Mouse (Mus musculus): Measurements from ENCODE around the gene Gm1043. TPM values are rescaled to one million over a fixed set of nuclear protein-coding genes. Genes with fewer than 3 reads are reported as not detected.
A peak's percentile ranks its signal among the peaks of the same experiment; 100 is the strongest.

The Gm1043 gene
- polyA plus RNA-seq, 1 experiment: 5.2 TPM

DNA sequence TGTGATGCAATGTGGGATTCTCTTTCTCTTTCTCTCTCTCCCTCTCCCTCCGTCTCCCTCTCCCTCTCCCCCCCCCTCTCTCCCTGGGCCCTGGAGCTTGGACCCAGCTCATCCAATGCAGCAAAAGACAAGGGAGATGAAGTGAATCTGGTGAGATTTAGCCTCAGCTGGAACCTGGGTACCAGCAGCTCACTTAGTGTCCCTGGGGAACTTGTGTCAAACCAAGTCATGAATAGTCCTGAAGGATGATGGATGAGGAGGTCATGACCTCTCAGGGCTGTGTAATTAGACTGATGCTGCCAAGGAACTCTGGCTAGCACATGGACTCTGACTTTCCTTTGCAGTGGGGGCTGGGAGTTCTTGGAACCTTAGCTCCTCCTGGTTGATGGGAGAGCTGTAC lies 117.1 kb downstream of the Gm1043 start:
- Histone ChIP-seq H3K27ac (ENCODE audit: control insufficient read depth, insufficient read depth, low read depth, low read length) (no peak overlapping the region), H3K27me3 (ENCODE audit: control insufficient read depth, insufficient read depth, low read length) (no peaks in the 10 kb centered on the region), H3K4me1 (ENCODE audit: control insufficient read depth, insufficient read depth, low read length) (no peaks in the 10 kb centered on the region), H3K36me3 (ENCODE audit: control insufficient read depth, insufficient read depth, low read length) (no peaks in the 10 kb centered on the region), H3K4me3 (ENCODE audit: control insufficient read depth, low read depth, low read length) (no peak overlapping the region)
- TF ChIP-seq CTCF (IDR thresholded peaks at IDR 0.05; ENCODE audit: control insufficient read depth, insufficient read depth, insufficient replicate concordance, low read depth, low read length) (no peak), POLR2A (IDR thresholded peaks at IDR 0.05; ENCODE audit: control insufficient read depth, low read depth, low read length) (no peak)

- H3K36me3 ChIP-seq (ENCODE audit: control insufficient read depth, insufficient read depth, low read length): no peaks in the 10 kb centered on the region
- TF ChIP-seq CTCF (IDR thresholded peaks at IDR 0.05; ENCODE audit: control insufficient read depth, insufficient read depth, insufficient replicate concordance, low read depth, low read length) (no peak), POLR2A (IDR thresholded peaks at IDR 0.05; ENCODE audit: control insufficient read depth, low read depth, low read length) (no peak)
- no peaks in the 10 kb centered on the region for H3K4me1 ChIP-seq (ENCODE audit: control insufficient read depth, insufficient read depth, low read length)
- H3K27ac ChIP-seq (ENCODE audit: control insufficient read depth, insufficient read depth, low read depth, low read length): no peak overlapping the region
- no peak overlapping the region for H3K4me3 ChIP-seq (ENCODE audit: control insufficient read depth, low read depth, low read length)
- no peaks in the 10 kb centered on the region for H3K27me3 ChIP-seq (ENCODE audit: control insufficient read depth, insufficient read depth, low read length)
These were observed 119.7 kb downstream of the Gm1043 start for GRCm38 (mm10) chr5:37204886-37205285.

DNA sequence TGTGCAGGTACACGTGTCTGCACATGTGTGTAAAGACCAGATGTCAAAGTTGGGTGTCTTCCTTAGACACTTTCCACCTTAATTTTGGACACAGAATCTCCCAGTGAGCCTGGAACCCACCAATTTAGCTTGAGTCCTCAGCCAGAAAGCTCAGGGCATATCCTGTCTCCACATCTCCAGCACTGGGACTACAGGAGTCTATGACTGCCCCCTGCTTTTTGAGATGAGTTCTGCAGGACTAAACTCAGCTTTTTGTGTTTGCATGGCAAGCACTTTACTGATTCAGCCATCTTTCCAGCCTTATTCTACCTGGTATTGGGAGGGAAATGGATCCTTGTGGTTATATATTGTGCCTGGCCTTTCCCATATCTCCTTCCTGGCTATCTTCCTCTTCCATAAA lies 120.2 kb downstream of the Gm1043 start:
- Histone ChIP-seq H3K4me3 (ENCODE audit: control insufficient read depth, low read depth, low read length) (no peak overlapping the region), H3K4me1 (ENCODE audit: control insufficient read depth, insufficient read depth, low read length) (no peaks in the 10 kb centered on the region), H3K27ac (ENCODE audit: control insufficient read depth, insufficient read depth, low read depth, low read length) (no peak overlapping the region), H3K27me3 (ENCODE audit: control insufficient read depth, insufficient read depth, low read length) (no peaks in the 10 kb centered on the region), H3K36me3 (ENCODE audit: control insufficient read depth, insufficient read depth, low read length) (no peaks in the 10 kb centered on the region)
- no peak for TF ChIP-seq CTCF (IDR thresholded peaks at IDR 0.05; ENCODE audit: control insufficient read depth, insufficient read depth, insufficient replicate concordance, low read depth, low read length)
- TF ChIP-seq POLR2A (IDR thresholded peaks at IDR 0.05; ENCODE audit: control insufficient read depth, low read depth, low read length): no peak

DNA sequence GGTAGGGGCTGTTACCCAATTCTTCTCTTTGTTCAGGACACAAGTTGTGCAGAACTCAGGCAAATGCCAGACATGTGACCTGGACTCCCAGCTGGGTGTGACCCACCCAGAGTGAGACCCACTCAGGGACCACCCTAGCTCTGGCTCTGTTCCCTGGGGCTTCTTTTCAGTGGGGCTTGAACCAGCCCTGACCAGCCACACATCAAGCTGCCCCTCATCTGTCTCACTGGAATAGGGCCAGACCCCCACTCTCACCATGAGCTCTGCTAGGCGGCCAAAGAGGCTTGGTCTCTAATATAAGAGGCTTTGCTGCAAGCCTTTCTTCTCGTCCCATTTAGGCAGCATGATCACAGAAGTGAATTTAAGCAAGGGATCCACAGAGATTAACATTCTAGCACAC lies 121.2 kb downstream of the Gm1043 start:
- no peak for TF ChIP-seq POLR2A (IDR thresholded peaks at IDR 0.05; ENCODE audit: control insufficient read depth, low read depth, low read length)
- no peak for TF ChIP-seq CTCF (IDR thresholded peaks at IDR 0.05; ENCODE audit: control insufficient read depth, insufficient read depth, insufficient replicate concordance, low read depth, low read length)
- H3K27me3 ChIP-seq (ENCODE audit: control insufficient read depth, insufficient read depth, low read length): no peaks in the 10 kb centered on the region
- no peaks in the 10 kb centered on the region for H3K36me3 ChIP-seq (ENCODE audit: control insufficient read depth, insufficient read depth, low read length)
- no peak overlapping the region for H3K4me3 ChIP-seq (ENCODE audit: control insufficient read depth, low read depth, low read length)
- H3K27ac ChIP-seq (ENCODE audit: control insufficient read depth, insufficient read depth, low read depth, low read length): no peak overlapping the region
- H3K4me1 ChIP-seq (ENCODE audit: control insufficient read depth, insufficient read depth, low read length): no peaks in the 10 kb centered on the region

DNA sequence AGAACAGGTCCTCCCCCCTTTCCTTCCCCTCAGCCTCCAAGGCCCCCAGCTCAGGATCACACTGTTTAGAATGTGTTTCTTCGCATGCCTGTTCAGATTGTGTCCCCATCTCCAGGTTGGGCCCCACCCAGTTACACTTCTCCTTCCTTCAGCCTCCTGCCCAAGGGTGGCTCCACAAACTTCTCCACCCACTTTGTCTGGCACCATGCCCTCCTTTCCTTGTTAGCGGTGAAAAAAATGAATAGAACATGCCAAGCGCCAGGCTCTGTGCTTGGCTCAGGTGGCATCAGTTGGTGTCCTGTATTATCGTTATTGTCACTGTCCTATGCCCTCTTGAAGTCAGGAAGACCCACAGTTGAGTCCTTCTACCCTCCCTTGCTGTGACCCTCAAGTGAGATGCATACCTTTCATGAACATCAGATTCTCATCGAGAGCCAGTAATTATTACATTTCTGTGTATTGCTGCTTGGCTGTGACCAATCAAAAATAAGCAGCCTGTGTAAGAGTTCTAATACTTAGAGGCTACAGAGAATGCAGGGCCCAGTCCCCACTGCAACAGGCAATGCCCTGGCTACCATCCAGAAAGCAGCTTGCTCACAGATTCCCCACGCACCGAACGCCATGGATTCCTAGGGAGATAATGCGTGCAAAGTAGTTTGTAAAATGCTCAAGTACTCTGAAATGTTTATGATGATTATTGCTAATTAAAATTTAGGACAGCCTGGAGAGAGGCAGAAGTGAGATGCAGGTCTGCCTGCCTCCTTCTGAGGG lies 128.0 kb downstream of the Gm1043 start:
- Histone ChIP-seq H3K4me3 (ENCODE audit: control insufficient read depth, low read depth, low read length) (no peak overlapping the region), H3K27ac (ENCODE audit: control insufficient read depth, insufficient read depth, low read depth, low read length) (no peak overlapping the region), H3K4me1 (ENCODE audit: control insufficient read depth, insufficient read depth, low read length) (no peaks in the 10 kb centered on the region; the same call in 1 of the 2 replicates), H3K36me3 (ENCODE audit: control insufficient read depth, insufficient read depth, low read length) (no peaks in the 10 kb centered on the region), H3K27me3 (ENCODE audit: control insufficient read depth, insufficient read depth, low read length) (no peaks in the 10 kb centered on the region)
- TF ChIP-seq POLR2A (IDR thresholded peaks at IDR 0.05; ENCODE audit: control insufficient read depth, low read depth, low read length) (no peak), CTCF (IDR thresholded peaks at IDR 0.05; ENCODE audit: control insufficient read depth, insufficient read depth, insufficient replicate concordance, low read depth, low read length) (no peak)

GRCm38 (mm10) chr5:37213709-37214103 lies 128.5 kb downstream of the Gm1043 start:
- H3K4me3 ChIP-seq (ENCODE audit: control insufficient read depth, low read depth, low read length): no peak overlapping the region
- TF ChIP-seq CTCF (IDR thresholded peaks at IDR 0.05; ENCODE audit: control insufficient read depth, insufficient read depth, insufficient replicate concordance, low read depth, low read length) (no peak), POLR2A (IDR thresholded peaks at IDR 0.05; ENCODE audit: control insufficient read depth, low read depth, low read length) (no peak)
- H3K27me3 ChIP-seq (ENCODE audit: control insufficient read depth, insufficient read depth, low read length): no peaks in the 10 kb centered on the region
- no peaks in the 10 kb centered on the region for H3K36me3 ChIP-seq (ENCODE audit: control insufficient read depth, insufficient read depth, low read length)
- H3K27ac ChIP-seq (ENCODE audit: control insufficient read depth, insufficient read depth, low read depth, low read length): no peak overlapping the region
- no peaks in the 10 kb centered on the region; the same call in 1 of the 2 replicates for H3K4me1 ChIP-seq (ENCODE audit: control insufficient read depth, insufficient read depth, low read length)

- Histone ChIP-seq H3K27ac (ENCODE audit: control insufficient read depth, insufficient read depth, low read depth, low read length) (no peak overlapping the region), H3K4me3 (ENCODE audit: control insufficient read depth, low read depth, low read length) (peak overlapping the region; percentile 24; the same call in 1 of the 2 replicates), H3K27me3 (ENCODE audit: control insufficient read depth, insufficient read depth, low read length) (no peaks in the 10 kb centered on the region), H3K36me3 (ENCODE audit: control insufficient read depth, insufficient read depth, low read length) (no peaks in the 10 kb centered on the region), H3K4me1 (ENCODE audit: control insufficient read depth, insufficient read depth, low read length) (no peaks in the 10 kb centered on the region; the same call in none of the 2 replicates)
- TF ChIP-seq POLR2A (IDR thresholded peaks at IDR 0.05; ENCODE audit: control insufficient read depth, low read depth, low read length) (no peak), CTCF (IDR thresholded peaks at IDR 0.05; ENCODE audit: control insufficient read depth, insufficient read depth, insufficient replicate concordance, low read depth, low read length) (no peak)
These were observed 129.4 kb downstream of the Gm1043 start for GRCm38 (mm10) chr5:37214614-37215013.

Measured in testis, adult 2 months (tissue).